Mouse (Mus musculus) CH12.LX (cell line): ENCODE measurements at regions not wholly inside any gene's neighbourhood (a gene's known extent, or its start where the extent isn't known, plus 50 kb on each side); places are given as distances from the start of the nearest gene placed in this dataset.

Experiments
- DNase-seq: peaks from one replicate; pipeline ENCODE4 v3.0.0-alpha.2; 2013; ENCODE audit errors: extremely low read depth
- H3K27ac ChIP-seq: 2 replicates; pipeline ENCODE4 v1.5.1; 2012; ENCODE audit warnings: low read depth, mild to moderate bottlenecking, control low read depth, moderate library complexity; ENCODE audit not compliant: insufficient read depth
- H3K27me3 ChIP-seq: replicated peaks from 2 replicates; pipeline ENCODE3; 2012; ENCODE audit warnings: inconsistent platforms
- H3K36me3 ChIP-seq, 2 experiments: replicated peaks in 1 of 2; 2 replicates each; pipeline versions ENCODE3 to v1.6.1; 2012; ENCODE audit warnings: inconsistent platforms in 1 of 2, low read length in 1 of 2, mild to moderate bottlenecking in 1 of 2, mixed read lengths in 1 of 2, moderate library complexity in 1 of 2; ENCODE audit not compliant: control insufficient read depth in 1 of 2, insufficient read depth in 1 of 2
- H3K4me1 ChIP-seq, 2 experiments: 2 replicates each; pipeline ENCODE4 v1.6.1; 2012; ENCODE audit warnings: inconsistent platforms in 1 of 2, moderate library complexity in 1 of 2; ENCODE audit not compliant: insufficient read depth in 2 of 2, control insufficient read depth in 1 of 2
- H3K4me2 ChIP-seq: 2 replicates; pipeline ENCODE4 v1.6.1; 2012; ENCODE audit warnings: low read depth, mild to moderate bottlenecking, control low read depth; ENCODE audit not compliant: poor library complexity, insufficient read depth, severe bottlenecking
- H3K4me3 ChIP-seq, 3 experiments: fragments of 150-350 bp in 1 of 3; sonication (generic) in 1 of 3; replicated peaks in 1 of 3; 2 replicates each; pipeline versions ENCODE3 to v1.5.1; 2011 to 2012; ENCODE audit warnings: low read depth in 2 of 3, low read length in 2 of 3, mild to moderate bottlenecking in 2 of 3, moderate library complexity in 2 of 3, control low read depth in 1 of 3, improper control_type of control experiment in 1 of 3, inconsistent platforms in 1 of 3, mixed read lengths in 1 of 3; ENCODE audit not compliant: poor library complexity in 1 of 3
- H3K79me2 ChIP-seq: replicated peaks from 2 replicates; pipeline ENCODE4 v1.6.1; 2012; ENCODE audit warnings: mild to moderate bottlenecking, moderate library complexity; ENCODE audit not compliant: control insufficient read depth, poor library complexity, insufficient read depth, severe bottlenecking; ENCODE audit errors: extremely low read depth
- H3K9ac ChIP-seq: 2 replicates; pipeline ENCODE4 v1.6.1; 2012; ENCODE audit warnings: low read depth, mild to moderate bottlenecking, control low read depth, moderate library complexity; ENCODE audit not compliant: insufficient read depth
- H3K9me3 ChIP-seq: replicated peaks from 2 replicates; pipeline ENCODE3; 2012; ENCODE audit warnings: low read length, inconsistent platforms, mixed read lengths
- CHD1 ChIP-seq: IDR thresholded peaks from 2 replicates; pipeline ENCODE4 v1.6.1; 2012; ENCODE audit warnings: low read depth, low read length, improper control_type of control experiment, inconsistent platforms
- CHD2 ChIP-seq: IDR thresholded peaks from 2 replicates; pipeline ENCODE4 v1.6.1; 2011; ENCODE audit warnings: low read length, improper control_type of control experiment
- CTCF ChIP-seq, 2 experiments: IDR thresholded peaks in 1 of 2; conservative IDR thresholded peaks in 1 of 2; 2 replicates each; pipeline ENCODE4 v1.5.1; 2011 to 2012; ENCODE audit warnings: low read depth in 2 of 2, low read length in 2 of 2, improper control_type of control experiment in 1 of 2, inconsistent platforms in 1 of 2, mild to moderate bottlenecking in 1 of 2, moderate library complexity in 1 of 2
- E2F4 ChIP-seq: IDR thresholded peaks from 2 replicates; pipeline ENCODE4 v1.6.1; 2011; ENCODE audit warnings: low read depth, low read length, improper control_type of control experiment; ENCODE audit not compliant: insufficient replicate concordance
- EP300 ChIP-seq: IDR thresholded peaks from 2 replicates; pipeline ENCODE4 v1.6.1; 2011; ENCODE audit warnings: low read length, improper control_type of control experiment
- GABPA ChIP-seq: IDR thresholded peaks from 2 replicates; pipeline ENCODE4 v1.6.1; 2012; ENCODE audit warnings: low read depth, low read length, improper control_type of control experiment, inconsistent platforms; ENCODE audit not compliant: insufficient replicate concordance
- IRF4 ChIP-seq: IDR thresholded peaks from 2 replicates; pipeline ENCODE4 v1.6.1; 2014; ENCODE audit warnings: low read depth, mild to moderate bottlenecking, inconsistent platforms, low read length, improper control_type of control experiment
- KAT2A ChIP-seq: IDR thresholded peaks from 2 replicates; pipeline ENCODE4 v1.6.1; 2012; ENCODE audit warnings: low read length, improper control_type of control experiment, inconsistent platforms; ENCODE audit not compliant: insufficient replicate concordance
- MXI1 ChIP-seq: IDR thresholded peaks from 2 replicates; pipeline ENCODE4 v1.6.1; 2011; ENCODE audit warnings: mild to moderate bottlenecking, low read depth, low read length, improper control_type of control experiment
- NELFE ChIP-seq: IDR thresholded peaks from 2 replicates; pipeline ENCODE4 v1.6.1; 2011; ENCODE audit warnings: low read depth, low read length, improper control_type of control experiment
- NRF1 ChIP-seq: IDR thresholded peaks from 2 replicates; pipeline ENCODE4 v1.6.1; 2014; ENCODE audit warnings: low read depth, mild to moderate bottlenecking, inconsistent platforms, low read length, improper control_type of control experiment, moderate library complexity
- UBTF ChIP-seq: IDR thresholded peaks from 2 replicates; pipeline ENCODE4 v1.6.1; 2012; ENCODE audit warnings: low read depth, mild to moderate bottlenecking, inconsistent platforms, low read length, improper control_type of control experiment, moderate library complexity
- USF1 ChIP-seq: IDR thresholded peaks from 2 replicates; pipeline ENCODE4 v1.6.1; 2014; ENCODE audit warnings: low read depth, mild to moderate bottlenecking, inconsistent platforms, low read length, improper control_type of control experiment
- USF2 ChIP-seq: conservative IDR thresholded peaks from 2 replicates; pipeline ENCODE4 v1.6.1; 2011; ENCODE audit warnings: low read depth, low read length, improper control_type of control experiment
- ZC3H11A ChIP-seq: IDR thresholded peaks from 2 replicates; pipeline ENCODE4 v1.6.1; 2012; ENCODE audit warnings: low read depth, mild to moderate bottlenecking, inconsistent platforms, low read length, improper control_type of control experiment
- ZNF384 ChIP-seq: IDR thresholded peaks from 2 replicates; pipeline ENCODE4 v1.6.1; 2012; ENCODE audit warnings: low read depth, low read length, improper control_type of control experiment, inconsistent platforms
- dilution Hi-C: fragments of 300-500 bp; cut with MboI; formaldehyde crosslinking; loops from 2 replicates; pipeline ENCODE4 v1.14.3; 2020; ENCODE audit warnings: low sequenced_read_pairs; ENCODE audit not compliant: extremely low pct_unique_long_range_greater_than_20kb, extremely low pct_ligation_motif_present
- in situ Hi-C: fragments of 300-500 bp; cut with MboI; formaldehyde crosslinking; loops from 3 replicates; pipeline ENCODE4 v1.14.3; 2019; ENCODE audit warnings: low sequenced_read_pairs, low pct_ligation_motif_present, low pct_unique_long_range_greater_than_20kb, mixed read lengths

- no peaks in the 10 kb centered on the region for H3K9me3 ChIP-seq
- H3K4me2 ChIP-seq: no peak overlapping the region
- no peaks in the 10 kb centered on the region for H3K79me2 ChIP-seq
- H3K4me1 ChIP-seq: peaks cover 3 to 14% of the 10 kb centered on the region in 2 experiments; a peak in 3 of 4 replicates
- DNase-seq: no peak
- H3K9ac ChIP-seq: no peak overlapping the region
- peaks cover 20% of the 10 kb centered on the region for H3K27me3 ChIP-seq
- dilution Hi-C loops: no loop called here
- H3K36me3 ChIP-seq: no peaks in the 10 kb centered on the region
- TF ChIP-seq USF2: no peak
- no peak for TF ChIP-seq CHD2
- TF ChIP-seq NRF1: no peak
- no peak for TF ChIP-seq MXI1
- no peak for TF ChIP-seq GABPA
- no peak for TF ChIP-seq CTCF (conservative IDR thresholded peaks at IDR 0.05 in 1 of 2, IDR thresholded peaks at IDR 0.05 in 1 of 2; ENCODE audit: low read depth in 2 of 2, low read length in 2 of 2)
- TF ChIP-seq KAT2A: no peak
- no peak for TF ChIP-seq E2F4
- no peak overlapping the region for H3K27ac ChIP-seq
- no peak overlapping the region for H3K4me3 ChIP-seq
- in situ Hi-C loops: no loop called here
Observed at GRCm38 (mm10) chr9:122650862-122651261, 96.3 kb upstream of the Topaz1 start.

DNA sequence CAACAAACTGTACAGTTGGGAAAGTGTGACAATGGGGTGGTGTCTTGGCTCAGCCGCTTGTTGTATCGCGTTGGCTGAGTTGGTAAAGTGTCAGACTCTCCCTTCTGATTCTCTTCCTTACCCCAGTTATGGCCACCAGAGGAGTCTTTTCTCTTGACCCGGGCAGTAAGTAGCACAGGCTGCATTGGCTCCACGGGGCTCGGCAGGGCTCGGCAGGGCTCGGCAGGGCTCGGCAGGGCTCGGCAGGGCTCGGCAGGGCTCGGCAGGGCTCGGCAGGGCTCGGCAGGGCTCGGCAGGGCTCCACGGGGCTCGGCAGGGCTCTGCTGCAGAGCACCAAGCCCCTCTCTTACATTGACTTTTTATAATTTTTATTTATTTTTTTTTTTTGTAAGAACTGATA is 91.6 kb upstream of the Topaz1 start:
- Histone ChIP-seq H3K27me3 (no peaks in the 10 kb centered on the region), H3K4me2 (no peak overlapping the region), H3K9ac (no peak overlapping the region), H3K4me3 (no peak overlapping the region), H3K36me3 (no peaks in the 10 kb centered on the region), H3K27ac (no peak overlapping the region), H3K79me2 (no peaks in the 10 kb centered on the region), H3K9me3 (peaks cover 3% of the 10 kb centered on the region), H3K4me1 (peaks cover 13 to 47% of the 10 kb centered on the region in 2 experiments)
- DNase-seq: no peak
- TF ChIP-seq CTCF (conservative IDR thresholded peaks at IDR 0.05 in 1 of 2, IDR thresholded peaks at IDR 0.05 in 1 of 2; ENCODE audit: low read depth in 2 of 2, low read length in 2 of 2) (no peak), ZC3H11A (0 out of 2 replicates have a peak, but pooled peaks have one; percentile 5)
- dilution Hi-C loops (no loop called here), in situ Hi-C loops (no loop called here)

DNA sequence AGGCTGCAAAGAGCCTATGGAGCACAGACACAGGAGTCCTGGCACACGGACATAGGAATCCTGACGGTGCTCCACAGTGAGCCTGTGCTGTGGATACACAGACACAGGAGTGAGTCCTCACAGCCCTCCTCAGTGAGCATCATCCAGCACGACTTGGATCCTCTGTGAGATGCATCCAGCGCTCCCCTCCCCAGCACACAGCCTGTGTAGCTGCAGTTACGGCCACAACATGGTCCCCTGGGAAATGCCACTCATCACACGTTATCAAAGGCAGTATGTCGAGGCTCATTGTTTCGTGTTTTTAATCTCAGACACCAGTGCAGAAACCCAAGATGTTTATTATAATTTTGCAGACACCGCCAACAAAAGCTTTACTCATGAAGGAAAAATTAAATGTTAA is 87.1 kb upstream of the Topaz1 start:
- H3K4me3 ChIP-seq: no peak overlapping the region
- H3K4me2 ChIP-seq: no peak overlapping the region
- H3K9ac ChIP-seq: no peak overlapping the region
- H3K79me2 ChIP-seq: no peaks in the 10 kb centered on the region
- TF ChIP-seq NELFE (no peak), UBTF (no peak), USF1 (no peak), CTCF (conservative IDR thresholded peaks at IDR 0.05 in 1 of 2, IDR thresholded peaks at IDR 0.05 in 1 of 2; ENCODE audit: low read depth in 2 of 2, low read length in 2 of 2) (no peak), NRF1 (no peak), CHD1 (no peak), EP300 (no peak), IRF4 (no peak), ZNF384 (no peak), E2F4 (no peak)
- DNase-seq: no peak
- H3K27me3 ChIP-seq: no peaks in the 10 kb centered on the region
- no peaks in the 10 kb centered on the region for H3K36me3 ChIP-seq
- in situ Hi-C loops: no loop called here
- no peak overlapping the region for H3K27ac ChIP-seq
- H3K4me1 ChIP-seq: peaks cover 9 to 37% of the 10 kb centered on the region in 2 experiments; a peak in 3 of 4 replicates
- dilution Hi-C loops: no loop called here
- peaks cover 3% of the 10 kb centered on the region for H3K9me3 ChIP-seq
